Mouse (Mus musculus): ENCODE data around the gene Cplx2.

- TF ChIP-seq POLR2A (IDR thresholded peaks at IDR 0.05; ENCODE audit: insufficient read depth, low read length): no peak
- TF ChIP-seq CTCF (IDR thresholded peaks at IDR 0.05; ENCODE audit: low read depth, low read length): no peak
- TF ChIP-seq EP300 (IDR thresholded peaks at IDR 0.05; ENCODE audit: insufficient read depth, low read depth, low read length): no peak
These were observed 13.4 kb downstream of the Cplx2 start for GRCm38 (mm10) chr13:54384518-54384917.
